Mouse (Mus musculus): ENCODE results near the gene AU022252.
"Not testable (repeated sequence)": the region's sequence is repeated elsewhere in the genome, so short reads cannot be mapped to it uniquely, and the experiment has no call there.

The AU022252 gene

DNA sequence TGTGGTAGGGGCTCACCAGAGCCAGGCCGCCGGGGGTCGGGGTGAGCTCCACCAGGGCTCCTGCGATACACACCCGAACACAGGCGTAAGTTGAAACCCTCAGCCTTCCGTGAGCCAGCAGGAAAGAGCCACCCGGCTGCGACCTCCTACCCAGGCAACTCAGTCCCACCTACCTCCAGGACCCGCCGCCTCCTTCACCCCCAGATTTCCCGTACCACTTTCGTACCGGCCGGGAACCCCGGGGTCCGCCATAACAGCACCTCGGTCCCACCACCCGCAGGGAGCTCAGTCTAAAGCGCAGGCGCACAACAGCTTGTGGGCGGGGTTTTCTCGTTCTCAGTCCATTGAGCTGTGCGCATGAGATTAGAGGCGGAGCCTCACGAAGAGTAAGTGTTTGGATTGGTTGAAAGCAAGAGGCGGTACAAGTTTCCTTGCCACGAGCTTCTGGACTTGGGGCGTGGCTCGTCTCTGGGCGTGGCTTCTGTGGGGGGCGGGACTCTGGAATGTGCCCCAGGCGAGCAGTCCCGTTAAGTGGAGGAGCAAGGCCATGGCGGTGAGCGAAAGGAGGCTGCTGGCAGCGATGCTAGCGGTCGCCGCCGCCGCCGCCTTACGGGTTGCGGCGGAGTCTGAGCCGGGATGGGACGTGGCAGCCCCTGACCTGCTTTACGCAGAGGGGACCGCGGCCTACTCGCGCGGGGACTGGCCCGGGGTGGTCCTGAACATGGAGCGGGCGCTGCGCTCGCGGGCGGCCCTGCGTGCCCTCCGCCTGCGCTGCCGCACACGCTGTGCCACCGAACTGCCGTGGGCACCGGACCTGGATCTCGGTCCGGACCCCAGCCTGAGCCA lies at the start of gene AU022252, which contains the start of gene P3h1:
Gene AU022252, minus strand, starts transcription at position 303 of the 846 bp plus-strand sequence.
Gene P3h1, plus strand, starts transcription at position 506 of the 846 bp plus-strand sequence.
- peak; percentile 99 for DNase-seq (ENCODE audit: low read depth, low spot score)

DNA sequence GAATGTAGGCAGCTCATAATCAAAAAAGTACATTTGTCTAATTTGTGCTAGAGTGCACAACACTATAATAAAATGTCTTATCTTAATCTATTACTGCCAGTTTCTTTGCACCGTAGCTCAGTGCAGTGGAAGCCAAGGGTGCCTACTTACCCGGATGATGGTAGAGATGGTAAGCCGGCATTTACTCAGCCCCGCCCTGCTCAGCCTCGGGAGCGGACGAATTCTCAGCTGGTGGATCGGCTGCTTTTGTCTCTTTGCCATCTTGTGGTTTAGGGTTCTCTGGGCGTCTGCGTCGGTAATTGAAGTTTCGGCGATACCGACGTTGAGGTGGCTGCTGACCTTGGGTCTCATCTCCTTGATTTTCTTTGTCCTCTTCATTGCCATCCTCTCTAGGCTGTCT lies 46.3 kb upstream of the AU022252 start:
- not testable (repeated sequence) for DNase-seq (ENCODE audit: low read depth, low spot score)

DNA sequence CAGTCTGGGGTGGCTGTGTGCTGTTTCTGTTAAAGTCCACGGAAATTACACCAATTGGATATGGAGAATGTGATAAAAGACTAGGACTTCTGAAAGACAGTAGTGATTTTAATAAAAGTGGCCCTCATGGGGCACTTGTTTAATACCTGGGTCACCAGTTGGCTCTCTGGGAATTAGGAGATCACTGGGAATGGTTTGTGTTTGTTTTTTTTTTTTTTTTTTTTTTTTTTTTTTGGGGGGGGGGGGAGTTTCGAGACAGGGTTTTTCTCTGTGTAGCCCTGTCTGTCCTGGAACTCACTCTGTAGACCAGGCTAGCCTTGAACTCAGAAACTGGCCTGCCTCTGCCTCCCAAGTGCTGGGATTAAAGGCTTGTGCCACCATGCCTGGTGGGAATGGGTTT lies 43.2 kb upstream of the AU022252 start:
- no peak for DNase-seq (ENCODE audit: low read depth, low spot score)

DNA sequence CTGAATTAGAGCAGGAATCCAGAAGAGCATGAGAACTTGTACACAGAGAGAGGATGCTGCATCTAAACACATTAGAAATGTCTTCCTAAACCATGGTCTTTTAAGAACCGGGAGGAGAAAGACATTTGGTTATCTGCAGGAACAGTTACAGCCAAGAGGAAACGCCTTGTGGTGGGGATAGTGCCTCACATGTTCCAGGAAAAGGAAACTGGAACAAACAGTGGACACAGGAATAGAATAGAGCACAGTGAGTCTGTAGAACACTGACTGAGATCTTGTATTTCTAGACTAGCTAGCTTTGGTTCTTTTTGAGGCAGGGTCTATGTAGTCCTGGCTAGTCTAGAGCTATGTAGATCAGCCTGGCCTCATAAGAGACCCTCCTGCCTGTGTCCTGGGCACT lies 42.7 kb upstream of the AU022252 start:
- no peak for DNase-seq (ENCODE audit: low read depth, low spot score)

DNA sequence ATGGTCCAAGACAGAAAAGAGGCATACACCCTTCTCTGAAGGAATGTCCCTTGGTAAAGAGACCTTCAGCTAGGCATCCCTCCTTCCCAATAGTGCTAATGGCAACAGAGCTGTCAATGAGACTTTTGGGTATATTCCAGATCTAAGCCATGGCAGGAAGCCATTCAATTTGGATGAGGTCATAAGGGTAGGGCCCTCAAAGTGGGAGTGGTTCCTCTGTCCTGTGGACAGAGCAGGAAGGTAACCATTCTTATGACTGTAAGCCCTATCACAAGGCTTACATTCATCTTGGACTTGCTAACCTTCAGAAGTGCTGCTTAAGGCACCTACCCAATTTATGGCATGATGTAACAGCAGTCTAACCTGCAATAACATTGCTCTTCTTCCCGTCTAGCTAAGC lies 42.1 kb upstream of the AU022252 start:
- no peak for DNase-seq (ENCODE audit: low read depth, low spot score)

DNA sequence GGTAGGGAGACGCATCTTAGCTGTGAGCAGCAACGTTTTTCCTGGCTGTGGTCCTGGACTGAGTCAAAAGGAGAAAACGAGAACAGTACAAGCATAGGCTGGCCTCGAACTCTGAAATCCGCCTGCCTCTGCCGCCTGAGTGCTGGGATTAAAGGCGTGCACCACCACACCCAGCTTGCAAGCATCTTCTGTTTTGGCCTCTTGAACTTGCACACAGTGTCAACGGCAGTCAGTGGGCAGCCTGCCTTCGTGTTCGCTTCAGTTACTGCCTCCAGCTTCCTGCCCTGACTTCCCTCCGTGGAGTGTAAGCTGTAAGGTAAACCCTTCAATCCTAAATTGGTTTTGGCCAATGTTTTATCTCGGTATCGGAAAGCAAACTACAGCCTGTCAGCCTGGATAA lies 34.1 kb upstream of the AU022252 start:
- DNase-seq (ENCODE audit: low read depth, low spot score) = no peak

DNA sequence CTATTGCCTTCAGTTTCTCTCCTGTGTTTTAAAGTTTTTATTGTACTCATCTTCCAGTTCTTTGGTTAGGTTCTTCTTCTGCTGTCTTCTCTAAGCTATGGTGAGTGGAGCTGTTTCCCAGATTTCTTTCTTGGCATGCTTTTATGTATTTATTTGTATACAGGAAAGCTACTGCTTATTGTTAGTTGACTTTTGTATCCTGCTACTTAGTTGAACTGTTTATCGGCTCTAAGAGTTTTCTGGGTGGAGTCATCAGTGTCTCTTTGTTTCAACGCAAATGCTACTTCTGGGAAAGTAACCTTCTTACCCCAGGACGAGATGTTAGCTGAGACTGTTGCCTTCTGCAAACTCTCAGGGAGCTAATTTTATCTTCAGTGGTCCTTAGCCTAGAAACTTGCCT lies 30.9 kb upstream of the AU022252 start:
- no peak for DNase-seq (ENCODE audit: low read depth, low spot score)

DNA sequence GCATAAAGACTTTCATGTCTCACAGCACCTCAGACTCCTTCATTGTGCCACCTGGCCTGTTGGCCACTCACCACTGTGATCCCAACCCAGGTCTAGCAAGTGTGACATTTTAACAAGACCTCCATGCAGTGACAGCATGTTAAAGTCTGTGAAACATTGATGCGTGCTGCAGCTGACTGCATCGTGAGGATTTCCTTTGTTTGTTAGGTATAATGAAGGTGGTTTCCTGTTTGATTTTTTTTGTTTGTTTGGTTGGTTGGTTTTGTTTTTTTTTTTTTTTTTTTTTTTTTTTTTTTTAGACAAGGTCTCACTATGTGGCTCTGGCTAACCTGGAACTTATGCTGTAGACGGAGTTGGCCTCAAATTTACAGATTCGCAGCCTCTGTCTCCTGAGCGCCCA lies 30.0 kb upstream of the AU022252 start:
- DNase-seq (ENCODE audit: low read depth, low spot score) = no peak

DNA sequence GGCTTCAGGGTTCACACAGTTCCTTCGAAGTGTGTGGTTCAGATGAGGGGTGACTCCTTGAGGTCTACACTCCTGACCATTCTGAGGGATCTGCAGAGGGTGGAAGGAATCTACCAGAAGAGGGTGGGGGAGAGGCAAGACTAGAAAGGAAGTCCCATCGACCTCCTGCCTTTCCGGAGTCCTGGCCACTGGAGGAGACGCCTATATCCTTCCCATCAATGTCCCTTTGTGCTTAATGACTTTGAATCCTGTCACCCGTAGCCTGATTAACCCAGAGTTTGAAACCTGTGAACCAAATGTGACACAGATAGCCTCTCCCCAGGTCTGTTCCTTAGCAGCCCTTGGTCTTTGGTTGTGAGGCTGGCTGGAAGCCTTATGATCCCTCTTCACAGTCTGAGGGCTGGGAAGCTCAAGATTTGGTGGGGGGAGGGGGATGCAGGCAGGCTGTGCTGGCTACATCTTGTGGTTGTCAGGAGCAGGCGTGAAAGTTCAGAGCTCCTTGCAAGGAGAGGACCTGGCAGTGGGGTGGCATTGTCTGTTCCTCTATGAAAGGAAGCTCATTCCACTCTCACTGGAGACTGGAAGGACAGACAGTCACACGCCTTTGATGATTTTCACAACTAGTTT lies 28.7 kb upstream of the AU022252 start:
- DNase-seq (ENCODE audit: low read depth, low spot score) = no peak

DNA sequence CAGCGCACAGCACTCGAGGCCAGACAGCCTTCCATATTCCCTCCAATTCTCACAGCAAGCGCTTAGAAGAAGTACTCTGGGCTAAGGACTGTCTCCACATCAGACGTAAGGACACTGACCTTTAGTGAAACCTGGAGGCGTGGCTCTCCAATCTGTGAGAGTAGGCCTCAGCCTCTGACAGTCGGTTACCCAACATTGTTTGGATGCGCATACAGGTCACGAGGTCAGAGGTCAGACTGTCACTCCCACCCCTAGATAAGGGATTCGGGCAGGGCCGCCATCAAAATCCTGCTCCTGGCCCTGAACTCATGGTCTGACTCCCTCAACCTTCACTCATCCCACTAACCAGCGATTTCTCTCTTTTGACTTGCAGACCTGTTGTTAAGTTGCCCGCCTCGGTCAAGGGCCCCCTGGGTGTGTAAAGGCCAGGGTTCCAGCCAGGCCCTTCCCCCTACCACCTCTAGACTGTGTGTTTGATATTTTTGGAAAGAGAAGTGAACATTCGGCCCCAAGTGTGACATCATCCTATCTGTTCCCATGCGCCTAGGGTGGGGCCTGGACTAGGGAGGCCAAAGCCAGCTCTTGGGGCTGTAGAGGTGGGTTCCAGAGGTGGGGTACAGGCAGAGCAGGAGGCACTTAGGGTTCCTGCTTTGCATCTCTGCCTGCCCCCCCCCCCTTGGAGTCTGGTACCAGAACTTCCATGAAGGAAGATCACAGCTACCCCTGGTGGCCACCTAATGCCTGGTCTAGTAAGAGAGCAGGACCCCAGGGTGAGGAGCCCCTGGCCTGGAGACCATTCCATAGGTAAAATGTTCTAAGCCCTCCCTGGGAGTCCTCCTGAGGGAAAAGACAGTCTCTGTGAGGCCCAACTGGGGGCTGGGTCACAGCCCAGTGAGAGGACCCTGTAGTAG lies 27.1 kb upstream of the AU022252 start:
- peak; percentile 79 for DNase-seq (ENCODE audit: low read depth, low spot score)

DNA sequence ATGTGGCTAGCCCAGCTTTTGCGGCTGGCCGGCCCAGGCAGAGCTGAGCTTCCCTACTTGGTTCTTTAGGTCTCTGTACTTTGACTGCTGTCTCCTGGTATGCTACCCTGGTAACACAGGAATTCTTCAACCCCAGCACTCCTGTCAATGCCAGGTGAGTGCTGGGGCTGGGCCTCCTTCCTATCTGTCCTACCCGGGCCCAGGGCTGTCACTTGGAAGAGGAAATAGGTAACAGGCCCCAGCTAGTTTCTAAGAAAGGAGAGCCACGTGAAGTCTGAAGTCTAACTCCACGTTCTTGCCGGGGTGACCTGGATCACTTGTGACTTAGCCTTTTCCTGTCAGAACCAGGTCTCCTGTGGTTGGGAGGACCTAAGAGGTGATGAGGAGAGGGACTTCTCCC lies 24.6 kb upstream of the AU022252 start:
- DNase-seq (ENCODE audit: low read depth, low spot score) = no peak

DNA sequence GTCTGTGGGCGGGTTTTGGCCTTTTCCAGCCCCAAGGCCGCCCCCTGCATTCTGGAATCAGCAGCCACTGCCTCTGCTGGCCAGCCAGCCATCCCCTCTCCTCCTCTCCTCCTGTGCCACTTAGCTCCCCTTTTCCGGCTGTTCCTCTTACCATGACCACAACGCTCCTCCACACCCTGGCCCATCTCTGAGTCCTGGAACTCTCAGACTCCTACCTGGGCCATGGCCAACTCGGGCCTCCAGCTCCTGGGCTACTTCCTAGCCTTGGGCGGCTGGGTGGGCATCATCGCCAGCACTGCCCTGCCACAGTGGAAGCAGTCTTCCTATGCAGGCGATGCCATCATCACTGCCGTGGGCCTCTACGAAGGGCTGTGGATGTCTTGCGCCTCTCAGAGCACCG lies 22.8 kb upstream of the AU022252 start, which contains the start of gene Cldn19:
Gene Cldn19, plus strand, starts transcription at position 64 of the 400 bp plus-strand sequence.
- no peak for DNase-seq (ENCODE audit: low read depth, low spot score)

DNA sequence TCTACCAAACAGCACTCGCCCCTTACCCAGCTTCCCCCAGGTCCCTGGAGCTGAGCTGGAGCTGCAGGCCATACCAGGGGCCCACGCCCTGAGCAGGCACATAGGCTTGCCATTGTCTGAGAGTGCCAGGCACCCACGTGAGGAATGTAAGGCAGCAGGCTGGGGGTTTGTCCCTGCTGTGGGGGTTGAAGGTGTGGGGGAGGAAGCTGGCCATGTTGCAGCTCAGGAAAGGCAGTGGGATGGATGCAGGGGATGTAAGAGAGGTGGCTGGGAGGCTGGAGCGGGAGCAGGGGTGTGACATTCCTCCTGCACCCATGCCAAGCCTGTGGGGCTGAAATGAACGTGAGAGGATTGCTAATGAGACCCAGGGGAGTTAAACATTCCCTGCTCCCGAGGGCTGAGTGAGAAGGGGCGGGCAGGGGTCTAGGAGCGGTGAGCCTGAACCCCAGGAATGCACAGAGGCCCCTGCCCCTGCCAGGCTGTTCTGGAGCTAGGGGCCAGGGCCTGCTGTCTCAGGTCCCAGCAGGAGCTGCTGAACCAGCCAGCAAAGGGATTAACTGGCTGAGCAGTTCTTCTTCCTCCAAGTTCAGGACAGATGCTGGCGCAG lies 21.6 kb upstream of the AU022252 start:
- no peak for DNase-seq (ENCODE audit: low read depth, low spot score)

DNA sequence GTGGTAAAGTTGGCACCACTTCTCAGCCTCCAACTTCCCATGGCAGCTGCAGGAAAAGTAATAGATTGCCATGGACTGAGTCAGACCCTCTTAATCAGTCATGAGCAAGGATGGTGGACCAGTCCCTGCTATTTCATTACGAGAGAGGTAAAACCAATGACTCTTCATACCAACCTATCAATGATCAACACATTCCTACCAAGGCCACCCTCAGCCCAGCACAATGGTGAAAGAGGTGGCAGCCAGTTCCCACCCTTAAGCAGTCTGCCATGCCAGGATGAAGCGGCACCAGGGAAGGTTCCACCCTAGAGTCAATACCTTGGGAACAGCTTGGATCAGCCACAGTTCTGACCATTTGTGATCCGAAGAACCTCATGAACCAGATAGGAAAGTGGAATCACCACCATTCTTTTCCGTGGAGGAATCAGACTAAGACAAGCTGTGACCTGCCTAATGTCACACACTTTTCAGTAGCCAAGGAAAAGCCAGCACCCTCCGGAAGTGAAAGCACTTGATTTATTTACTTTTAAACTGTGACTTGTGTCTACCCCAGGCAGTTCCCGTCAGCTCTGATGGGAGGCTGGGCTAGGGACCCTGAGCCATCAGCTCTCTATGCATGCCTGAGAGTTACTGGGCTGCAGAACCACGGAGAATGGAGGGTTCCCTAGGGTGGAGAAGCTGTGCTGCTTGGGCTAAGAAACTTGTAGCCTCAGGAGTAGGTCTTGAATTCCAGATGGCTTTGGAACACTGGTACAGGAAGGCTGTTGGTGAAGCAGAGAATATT lies 19.7 kb upstream of the AU022252 start:
- DNase-seq (ENCODE audit: low read depth, low spot score) = no peak

DNA sequence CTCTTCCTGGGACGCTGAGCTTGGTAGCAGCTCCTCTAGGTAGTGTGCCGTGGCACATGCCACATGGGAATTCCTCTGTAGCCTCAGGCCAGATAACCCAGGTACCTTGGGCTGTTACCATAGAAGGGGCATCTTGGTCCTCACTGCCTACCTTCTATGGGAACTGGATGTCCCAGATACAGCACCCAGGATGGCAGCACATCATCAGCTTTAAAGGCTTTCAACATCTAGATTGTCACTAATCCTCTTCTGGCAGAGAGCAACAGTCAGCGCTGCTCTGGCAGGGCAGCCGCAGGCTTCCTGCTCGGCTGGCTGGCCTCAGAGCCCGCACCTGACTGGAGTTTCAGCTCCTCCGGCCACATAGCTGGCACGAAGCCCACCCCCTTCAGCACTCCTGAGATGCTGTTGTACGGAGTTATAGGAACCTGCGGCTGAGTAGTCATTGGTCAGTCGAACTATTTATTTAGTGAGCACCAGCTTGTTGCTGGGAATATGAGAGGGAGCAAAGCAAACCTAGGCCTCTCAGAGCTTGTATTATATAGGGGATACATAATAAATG lies 16.0 kb upstream of the AU022252 start:
- no peak for DNase-seq (ENCODE audit: low read depth, low spot score)

DNA sequence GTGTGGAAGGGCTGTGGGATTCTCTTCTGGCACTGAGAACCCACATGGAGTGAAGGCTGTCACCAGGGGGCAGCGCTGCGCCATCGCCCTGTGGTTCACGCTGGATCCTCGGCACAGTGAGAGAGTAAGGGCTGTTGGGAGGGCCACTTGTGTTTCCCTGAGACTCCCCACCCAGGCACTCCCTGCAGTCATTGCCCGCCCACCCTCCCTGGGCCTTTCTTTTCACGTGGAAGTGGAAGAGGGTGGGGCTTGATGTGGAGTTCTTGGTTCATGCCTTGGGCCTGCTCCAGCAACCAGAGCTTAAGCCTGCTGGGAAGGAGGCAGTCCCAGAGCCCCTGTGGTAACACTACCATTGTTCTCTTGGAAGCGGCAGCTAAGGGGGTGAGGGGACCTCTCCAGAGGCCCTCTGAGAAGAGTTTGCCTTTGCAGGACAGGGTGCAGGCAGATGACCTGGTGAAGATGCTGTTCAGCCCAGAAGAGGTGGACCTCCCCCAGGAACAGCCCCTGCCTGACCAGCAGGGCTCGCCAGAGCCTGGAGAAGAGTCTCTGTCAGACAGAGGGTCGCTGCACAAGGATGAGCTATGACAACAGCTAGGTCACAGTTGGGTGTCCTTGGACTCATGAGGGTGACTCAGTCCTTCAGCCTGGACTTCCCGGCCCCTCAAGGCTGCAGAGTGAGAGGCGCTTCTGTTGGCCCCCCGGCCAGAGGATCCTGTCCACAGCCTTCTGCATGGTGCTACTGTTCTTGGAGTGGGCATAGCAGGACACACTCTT lies 15.1 kb upstream of the AU022252 start:
- peak; percentile 91 for DNase-seq (ENCODE audit: low read depth, low spot score)

DNA sequence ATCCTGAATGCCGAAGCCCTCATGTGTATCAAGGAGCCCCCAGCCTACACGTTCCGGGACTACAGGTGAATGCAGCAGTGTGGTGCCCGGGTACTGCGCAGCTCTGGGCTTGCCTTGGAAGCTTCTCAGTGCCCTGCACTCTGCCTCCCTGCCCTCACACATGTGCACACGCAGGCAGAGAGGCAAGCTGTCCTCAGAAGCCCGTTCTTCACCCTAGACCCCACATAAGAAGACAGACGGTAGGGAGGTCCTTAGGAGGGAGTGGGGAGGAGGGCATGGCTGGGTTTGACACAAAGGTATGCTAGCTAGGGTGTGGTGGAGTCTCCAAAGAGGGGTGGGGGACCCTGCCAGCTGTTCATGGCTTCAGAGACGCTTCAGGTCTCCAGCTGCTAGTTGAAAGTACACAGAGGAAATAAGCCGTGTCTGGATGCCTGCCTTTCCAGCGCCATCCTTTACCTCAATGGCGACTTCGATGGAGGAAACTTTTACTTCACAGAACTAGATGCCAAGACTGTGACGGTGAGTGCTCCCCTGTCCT lies 14.2 kb upstream of the AU022252 start:
- no peak for DNase-seq (ENCODE audit: low read depth, low spot score)

DNA sequence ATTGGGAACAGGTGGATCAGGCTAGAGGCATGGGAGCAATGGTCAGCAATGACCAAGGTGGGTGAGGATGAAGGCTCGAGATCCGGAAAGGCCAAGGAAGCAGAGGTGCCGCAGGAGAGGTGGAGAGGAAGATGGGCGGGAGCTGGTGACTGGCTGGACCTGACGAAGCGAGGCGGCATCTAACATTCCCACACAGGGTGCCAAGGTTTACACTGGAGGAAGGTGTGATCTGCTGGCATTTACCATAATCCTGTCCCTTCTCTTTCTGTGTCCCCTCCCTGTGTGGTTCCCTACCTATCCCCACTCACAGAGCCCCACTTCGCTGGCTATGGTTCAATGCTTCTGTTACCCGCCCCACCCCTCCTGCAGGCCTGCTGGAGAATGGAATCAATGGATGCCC lies 13.4 kb upstream of the AU022252 start:
- DNase-seq (ENCODE audit: low read depth, low spot score) = no peak

DNA sequence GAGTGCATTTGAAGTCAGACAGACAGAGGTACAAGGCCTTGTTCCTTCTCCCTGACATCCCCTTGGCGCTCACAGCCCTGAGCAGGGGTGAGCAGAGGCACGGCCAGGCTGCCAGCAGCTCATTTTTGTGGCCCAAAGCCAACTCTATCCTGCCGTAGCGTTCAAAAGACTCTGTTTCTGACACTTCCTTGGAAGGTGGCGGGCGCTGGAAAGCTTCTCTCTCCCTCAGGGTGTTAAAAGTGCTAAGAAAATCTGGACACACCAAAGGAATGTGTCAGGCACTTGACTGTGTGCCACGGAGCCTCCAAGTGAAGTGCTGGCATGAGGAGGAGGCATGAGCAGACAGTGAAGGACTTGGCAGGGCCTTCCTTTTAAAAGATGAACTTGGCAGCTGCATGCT lies 13.0 kb upstream of the AU022252 start:
- DNase-seq (ENCODE audit: low read depth, low spot score) = no peak
